Mouse (Mus musculus): ENCODE results near the gene Olfr545.

Olfr545 gene

DNA sequence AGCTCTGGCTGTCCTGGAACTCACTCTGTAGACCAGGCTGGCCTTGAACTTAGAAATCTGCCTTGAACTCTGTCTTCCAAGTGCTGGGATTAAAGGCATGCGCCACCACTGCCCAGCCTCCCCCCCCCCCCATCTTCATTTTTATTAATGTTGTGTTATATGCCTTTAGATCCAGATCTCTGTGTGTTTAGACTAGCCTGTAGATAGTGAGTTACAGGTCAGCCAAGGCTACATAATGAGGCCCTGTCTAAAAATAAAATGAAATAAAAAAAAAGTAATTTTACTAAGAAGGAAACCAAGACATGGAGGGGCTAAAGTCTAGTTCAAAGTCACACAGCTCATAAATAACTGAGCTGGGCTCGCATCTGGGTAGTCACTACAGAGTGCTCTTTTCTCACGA, 20.4 kb downstream of the Olfr545 start:
- no peak for DNase-seq (ENCODE audit: low read depth)

DNA sequence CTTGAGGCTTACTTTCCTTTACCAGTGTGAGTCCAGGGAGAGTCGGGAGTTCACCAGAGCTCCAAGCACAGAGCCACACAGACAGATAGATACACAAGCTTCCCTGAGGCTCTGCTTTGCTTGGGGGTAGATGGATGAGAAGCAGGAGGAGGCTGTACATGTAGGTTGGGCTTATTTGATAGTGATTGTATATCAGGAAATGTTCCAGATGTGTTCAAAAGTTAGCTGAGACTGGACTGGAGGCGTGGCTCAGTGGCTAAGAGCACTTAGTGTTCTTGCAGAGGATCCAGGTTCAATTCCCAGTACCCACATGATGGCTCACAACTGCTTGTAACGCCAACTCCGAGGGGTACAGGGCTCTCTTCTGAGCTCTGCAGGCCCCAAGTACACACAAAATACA, 20.9 kb downstream of the Olfr545 start:
- DNase-seq (ENCODE audit: low read depth): no peak

DNA sequence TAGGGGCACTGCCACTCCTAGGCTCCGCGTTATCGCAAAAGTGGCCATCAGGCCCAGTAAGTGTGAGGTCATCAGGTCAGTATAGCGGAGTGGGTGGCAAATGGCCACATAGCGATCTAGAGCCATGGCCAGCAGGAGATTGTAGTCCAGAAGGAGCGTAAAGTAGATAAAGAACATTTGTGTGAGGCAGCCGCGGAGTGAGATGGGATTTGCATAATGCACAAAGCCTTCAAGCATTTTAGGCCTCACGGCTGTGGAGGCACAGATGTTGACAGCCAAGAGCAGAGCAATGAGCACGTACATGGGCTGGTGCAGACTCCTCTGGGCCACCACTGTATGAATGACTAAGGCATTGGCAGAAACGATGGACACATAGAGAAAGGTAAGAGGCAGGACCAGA, 22.0 kb downstream of the Olfr545 start:
- DNase-seq (ENCODE audit: low read depth): no peak

DNA sequence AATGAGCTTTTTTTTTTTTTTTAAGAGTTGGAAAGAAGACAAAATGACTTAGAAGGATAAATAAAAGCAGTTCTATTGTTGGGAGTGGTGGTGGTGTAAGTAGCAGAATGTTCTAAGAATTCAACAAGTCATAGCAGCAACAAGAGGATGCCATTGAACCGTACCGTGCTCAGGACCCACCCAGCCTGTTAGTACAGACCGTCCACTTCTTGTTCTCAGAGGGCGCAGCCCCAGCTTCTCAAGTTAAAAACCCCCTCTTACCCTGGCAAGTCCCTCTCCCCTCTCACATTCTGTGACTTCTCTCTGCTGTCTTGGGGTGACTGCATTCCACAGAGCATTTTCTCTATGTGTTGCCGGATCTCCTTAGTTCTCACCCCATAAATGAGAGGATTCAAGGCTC, 22.8 kb downstream of the Olfr545 start:
- DNase-seq (ENCODE audit: low read depth): no peak

DNA sequence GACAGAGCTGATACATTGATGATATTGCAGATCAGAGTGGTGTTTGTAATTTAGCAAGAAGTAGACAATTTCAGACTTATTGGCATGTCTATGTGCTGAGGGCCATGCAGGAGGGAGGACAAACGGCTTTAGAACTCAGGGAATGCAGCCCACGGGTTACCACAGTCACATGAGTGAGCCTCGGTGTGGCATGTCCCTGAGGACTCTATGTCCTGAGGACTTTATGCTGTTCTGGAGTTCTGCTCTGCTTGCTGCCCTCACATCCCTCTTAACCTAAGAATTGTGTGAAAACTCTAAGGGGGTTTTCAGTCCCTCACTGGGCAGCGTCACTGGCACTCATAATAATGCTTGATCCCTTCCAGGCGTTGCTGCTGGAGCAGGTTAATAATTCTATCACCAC, 26.7 kb downstream of the Olfr545 start:
- no peak for DNase-seq (ENCODE audit: low read depth)

DNA sequence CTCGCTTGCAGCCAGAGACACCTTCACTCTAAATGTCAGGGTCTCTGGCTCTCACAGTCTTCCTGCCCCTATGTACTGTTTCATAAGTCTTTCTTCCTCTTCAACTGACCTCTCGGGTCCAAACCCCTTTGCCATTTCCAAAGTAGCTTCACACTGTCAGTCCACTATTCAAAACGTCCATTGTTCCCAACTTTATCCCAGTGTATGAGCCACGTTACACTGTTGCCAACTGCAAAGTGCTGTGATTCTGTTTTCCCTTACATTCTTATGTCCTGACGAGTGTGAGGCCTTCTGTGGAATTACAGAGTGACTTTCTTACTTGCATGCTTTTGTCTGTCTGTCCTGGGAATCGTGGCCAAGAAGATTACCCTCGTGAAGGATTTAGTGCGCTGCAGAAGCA, 31.8 kb downstream of the Olfr545 start:
- no peak for DNase-seq (ENCODE audit: low read depth)

DNA sequence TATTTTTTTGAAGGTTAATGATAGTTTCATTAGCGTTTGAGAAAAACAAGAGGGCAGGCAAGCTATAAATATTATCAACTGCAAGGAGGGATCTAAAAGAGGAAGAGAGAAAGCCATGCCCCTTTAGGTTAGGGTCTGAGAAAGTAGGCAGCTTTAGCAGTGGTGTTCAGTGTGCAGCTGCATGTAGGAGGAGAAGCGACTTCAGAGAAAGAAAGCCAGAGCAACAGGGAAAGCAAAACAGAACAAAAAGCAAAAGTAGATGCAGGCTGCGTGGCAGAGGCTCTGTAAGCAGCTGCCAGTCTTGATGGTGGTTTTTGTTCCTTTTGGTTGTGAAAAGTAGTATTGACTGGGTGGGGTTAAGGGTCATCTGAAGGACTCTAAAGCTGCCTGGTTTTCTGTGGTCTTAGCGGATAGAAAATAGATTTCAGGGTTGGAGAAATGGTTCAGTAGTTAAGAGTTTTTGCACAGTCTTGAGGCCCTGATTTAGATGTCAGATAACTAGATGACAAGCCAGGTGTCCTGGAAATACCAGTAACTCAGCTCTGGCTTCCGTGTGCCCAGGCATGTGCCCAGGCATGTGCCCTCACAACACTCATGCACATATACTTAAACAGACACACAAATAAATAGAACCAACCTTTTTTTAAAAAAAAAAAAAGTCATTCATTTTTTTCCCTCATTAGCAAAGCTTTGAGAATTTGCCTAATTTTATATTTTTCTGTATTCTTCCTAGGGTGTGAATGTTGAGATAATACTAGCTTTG, 40.6 kb downstream of the Olfr545 start:
- DNase-seq (ENCODE audit: low read depth): no peak

DNA sequence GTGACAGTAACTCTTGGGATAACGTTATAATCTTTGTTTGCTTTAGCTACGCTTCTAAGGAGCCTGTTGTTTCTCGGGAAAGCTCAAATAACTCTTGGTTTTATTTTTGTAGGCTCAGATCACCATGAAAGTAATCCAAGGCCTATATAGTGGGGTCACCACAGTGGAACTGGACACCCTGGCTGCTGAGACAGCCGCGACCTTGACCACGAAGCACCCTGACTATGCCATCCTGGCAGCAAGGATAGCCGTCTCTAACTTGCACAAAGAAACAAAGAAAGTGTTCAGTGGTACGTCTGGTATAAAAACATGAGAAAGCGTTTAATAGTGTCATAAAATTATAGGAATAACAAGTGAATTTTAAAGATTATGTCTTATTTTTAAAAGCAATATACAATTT, 52.9 kb downstream of the Olfr545 start:
- no peak for DNase-seq (ENCODE audit: low read depth)

DNA sequence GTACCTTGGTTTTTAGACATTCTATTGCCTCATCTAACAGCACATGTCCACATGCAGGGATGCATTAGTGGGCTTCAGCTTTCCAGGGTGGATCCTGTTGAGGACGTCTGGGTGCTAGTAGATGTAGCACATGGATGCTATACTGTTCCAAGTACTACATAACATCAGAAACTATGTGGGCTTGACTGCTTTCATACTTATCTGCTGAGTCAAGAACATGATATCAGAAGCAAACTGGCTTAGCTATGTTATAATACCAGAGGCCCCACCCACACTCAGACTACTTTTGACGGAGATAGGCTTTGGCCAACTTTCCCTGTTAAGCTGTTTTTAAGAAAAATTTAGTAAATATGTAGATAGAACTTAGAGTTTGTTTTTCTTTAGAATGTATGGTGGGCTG, 55.1 kb downstream of the Olfr545 start:
- DNase-seq (ENCODE audit: low read depth): peak; percentile 45

DNA sequence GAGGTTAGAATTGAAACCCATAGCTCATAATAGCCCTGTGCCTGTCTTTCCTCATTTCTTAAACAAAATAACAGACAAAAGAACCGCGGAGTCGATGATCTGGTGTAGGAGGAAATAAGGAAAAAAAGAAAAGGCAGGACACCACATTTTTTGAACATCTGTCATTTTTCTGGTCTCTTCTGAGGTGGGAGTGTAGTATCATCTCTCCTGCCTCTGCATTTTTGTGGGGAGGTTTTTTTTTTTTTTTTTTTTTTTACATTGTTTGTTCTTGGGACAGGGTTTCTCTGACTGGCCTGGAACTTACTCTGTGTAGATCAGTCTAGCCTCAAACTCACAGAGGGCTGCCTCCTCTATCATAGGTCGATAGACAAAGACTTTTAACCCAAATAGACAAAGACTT, 56.9 kb downstream of the Olfr545 start:
- no peak for DNase-seq (ENCODE audit: low read depth)

DNA sequence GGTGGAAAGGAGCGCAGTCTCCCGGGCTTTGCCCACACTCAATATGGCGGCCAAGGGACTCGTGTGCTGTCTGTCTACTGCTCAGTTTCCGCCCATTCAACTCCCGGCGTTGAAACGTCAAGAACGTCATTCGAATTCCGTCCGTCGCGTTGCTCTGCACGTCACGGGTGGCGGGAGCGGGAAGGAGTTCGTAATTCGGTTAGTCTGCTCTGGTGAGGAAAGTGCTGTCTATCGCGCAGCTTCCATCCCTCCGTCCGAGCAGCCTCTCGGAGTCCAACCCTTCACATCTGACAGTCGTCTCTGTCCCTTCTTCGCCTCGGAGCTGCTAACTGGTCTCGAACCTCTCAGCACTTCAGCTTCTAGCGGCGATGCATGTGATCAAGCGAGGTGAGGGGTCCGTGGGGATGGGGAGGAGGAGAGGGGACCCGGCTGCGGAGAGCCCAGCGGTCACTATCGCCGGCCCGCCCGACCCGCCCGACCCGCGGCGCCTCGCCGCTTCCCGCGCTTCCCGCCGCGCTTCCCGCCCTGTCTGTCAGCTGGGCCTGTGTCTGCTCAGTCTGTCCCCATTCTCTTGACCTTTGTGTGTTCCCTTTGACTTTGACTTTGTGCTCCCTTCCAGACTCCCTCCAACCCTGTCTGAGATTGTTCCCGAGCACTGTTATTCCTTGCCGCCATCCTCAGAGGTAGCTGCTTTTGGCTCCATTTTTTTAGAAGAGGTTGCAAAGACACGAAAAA, 57.5 kb downstream of the Olfr545 start, which contains the start of gene Rrm1:
Gene Rrm1 (plus strand): TSS at position 39 of the 735 bp plus-strand sequence.
- DNase-seq (ENCODE audit: low read depth): peak; percentile 97

Measured in NIH3T3 (cell line).